Mouse (Mus musculus) embryo, embryonic 11 days (tissue): ENCODE measurements around the gene Grb14.
A peak's percentile ranks its signal among the peaks of the same experiment; 100 is the strongest.

Experiments
- DNase-seq: peaks from one replicate; pipeline ENCODE4 v3.0.0-alpha.2; 2015

The Grb14 gene

GRCm38 (mm10) chr2:65024887-65025286, at the start of gene Grb14:
Grb14 (minus strand) TSS chr2:65024987.
- no peak for DNase-seq

GRCm38 (mm10) chr2:65072205-65072604, 47.4 kb upstream of the Grb14 start:
- no peak for DNase-seq

GRCm38 (mm10) chr2:65053764-65054163, 29.0 kb upstream of the Grb14 start:
- DNase-seq = no peak

- no peak for DNase-seq
These were observed 27.6 kb upstream of the Grb14 start for GRCm38 (mm10) chr2:65052191-65053012.

- DNase-seq = no peak
These were observed 26.0 kb upstream of the Grb14 start for GRCm38 (mm10) chr2:65050776-65051175.

- no peak for DNase-seq
These were observed 23.6 kb upstream of the Grb14 start for GRCm38 (mm10) chr2:65048234-65049017.

GRCm38 (mm10) chr2:65038164-65038563, 13.4 kb upstream of the Grb14 start:
- no peak for DNase-seq

DNA sequence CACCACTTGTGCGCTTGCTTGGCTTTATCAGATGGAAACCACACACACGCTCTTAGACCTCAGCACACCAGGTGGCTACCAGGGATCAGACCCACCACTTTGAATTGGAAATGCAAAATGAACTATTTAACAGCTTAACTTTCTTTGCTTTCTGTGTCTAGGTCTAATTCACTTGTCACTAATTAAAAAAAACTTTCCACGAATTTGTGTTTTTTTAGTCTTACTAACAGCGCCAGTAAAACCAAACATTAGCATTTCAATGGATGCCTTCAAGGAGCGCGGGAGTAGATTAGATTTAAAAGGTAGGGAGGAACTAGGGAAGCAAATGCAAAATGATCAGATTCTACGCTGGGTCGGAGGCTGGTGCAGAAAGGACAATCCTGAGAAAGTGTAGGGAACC, 12.8 kb upstream of the Grb14 start:
- no peak for DNase-seq

DNA sequence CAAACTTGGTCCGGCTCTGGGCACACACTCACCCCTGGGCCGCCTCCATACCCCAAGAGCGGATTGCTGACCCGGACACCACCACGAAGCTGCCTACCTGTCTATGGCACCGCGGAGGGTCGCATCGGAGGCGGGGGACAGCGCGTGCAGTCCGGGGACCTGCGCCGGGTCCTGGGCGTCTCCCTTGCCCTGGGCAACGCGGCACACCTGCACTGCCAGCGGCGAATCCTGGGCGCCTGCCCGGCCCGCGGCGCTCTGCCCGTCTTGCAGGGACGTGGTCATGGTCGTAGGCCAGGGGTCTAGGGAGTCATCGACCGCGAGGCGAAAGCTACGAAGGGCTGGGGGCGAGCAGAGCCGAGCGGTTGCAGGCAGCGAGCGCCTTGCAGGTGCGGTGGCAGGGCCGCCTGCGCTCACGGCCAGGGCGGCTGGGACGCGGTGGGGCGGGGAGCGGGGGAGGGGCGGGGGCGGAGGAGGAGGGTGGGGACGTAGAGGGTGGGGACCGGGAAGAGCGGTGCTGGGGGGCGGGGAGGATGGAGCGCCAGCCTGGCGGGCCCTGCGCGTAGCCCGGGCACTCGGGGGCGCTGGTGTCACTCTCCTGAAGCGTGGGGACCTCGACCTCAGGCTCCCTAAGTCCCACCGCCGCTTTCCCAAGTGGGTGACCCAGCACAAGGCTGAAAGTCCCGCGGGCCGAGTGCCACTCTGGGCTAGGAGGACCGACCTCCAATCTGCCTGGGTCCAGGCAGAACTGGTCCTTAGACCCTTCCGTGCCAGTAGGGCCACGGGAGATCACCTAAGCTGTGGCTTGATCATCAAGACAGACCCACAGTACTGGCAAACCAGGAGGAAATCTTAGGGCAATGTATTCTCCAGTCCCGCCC, 2.2 kb downstream of the Grb14 start:
- DNase-seq = peak; percentile 79

DNA sequence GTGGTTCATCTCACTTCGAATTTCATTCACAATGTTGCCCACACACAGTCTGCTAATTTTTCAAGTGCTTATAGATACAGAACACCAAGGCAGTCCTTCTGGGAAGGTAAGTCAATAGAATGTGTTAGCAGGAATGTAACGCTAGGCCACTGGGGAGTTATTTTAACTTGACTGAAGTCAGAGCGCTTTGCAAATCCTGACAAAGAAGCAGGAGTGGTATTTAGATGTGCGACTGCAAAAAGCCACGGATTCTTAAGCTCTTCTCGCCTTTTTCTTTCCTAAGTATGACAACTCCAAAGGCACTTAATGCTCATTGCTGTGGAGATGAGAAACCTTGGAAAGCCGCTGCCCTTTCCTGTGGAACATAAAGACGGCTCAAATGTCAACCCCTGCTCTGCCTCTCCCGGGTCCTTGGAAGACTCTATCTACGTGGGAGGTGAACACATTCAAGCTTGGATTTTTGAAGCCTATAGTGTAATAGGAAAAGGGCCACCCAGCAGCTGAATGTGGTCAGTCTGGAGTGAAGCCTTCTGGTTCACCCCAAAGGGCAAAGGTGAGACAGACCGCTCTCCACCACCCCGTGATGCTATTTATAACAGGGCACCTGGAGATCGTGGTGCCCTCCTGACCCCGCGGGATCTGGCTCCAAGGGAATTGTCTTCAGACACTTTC, 3.0 kb downstream of the Grb14 start:
- DNase-seq = peak; percentile 37

GRCm38 (mm10) chr2:65017375-65017774, 7.4 kb downstream of the Grb14 start:
- no peak for DNase-seq

DNA sequence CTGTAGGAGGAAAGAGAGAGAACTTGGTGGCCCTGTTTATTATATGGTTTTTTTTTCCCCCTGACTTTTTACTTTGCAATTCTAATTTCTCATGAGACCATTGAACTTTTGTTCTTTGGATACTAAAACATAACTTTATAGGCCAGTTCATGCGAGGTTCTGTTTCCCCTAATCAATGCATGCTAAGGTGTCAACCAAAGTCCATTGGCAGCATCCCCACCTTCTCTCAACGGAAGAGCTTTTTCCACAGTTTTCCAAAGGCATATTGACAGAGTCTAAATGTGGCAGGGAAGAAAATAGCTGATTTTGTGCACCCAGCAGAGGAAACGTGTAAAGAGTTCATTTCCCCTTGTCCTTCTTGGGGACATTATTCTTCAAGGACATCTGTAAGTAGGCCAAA, 10.2 kb downstream of the Grb14 start:
- no peak for DNase-seq

GRCm38 (mm10) chr2:65010105-65010504, 14.7 kb downstream of the Grb14 start:
- no peak for DNase-seq

GRCm38 (mm10) chr2:65007396-65007795, 17.4 kb downstream of the Grb14 start:
- no peak for DNase-seq

DNA sequence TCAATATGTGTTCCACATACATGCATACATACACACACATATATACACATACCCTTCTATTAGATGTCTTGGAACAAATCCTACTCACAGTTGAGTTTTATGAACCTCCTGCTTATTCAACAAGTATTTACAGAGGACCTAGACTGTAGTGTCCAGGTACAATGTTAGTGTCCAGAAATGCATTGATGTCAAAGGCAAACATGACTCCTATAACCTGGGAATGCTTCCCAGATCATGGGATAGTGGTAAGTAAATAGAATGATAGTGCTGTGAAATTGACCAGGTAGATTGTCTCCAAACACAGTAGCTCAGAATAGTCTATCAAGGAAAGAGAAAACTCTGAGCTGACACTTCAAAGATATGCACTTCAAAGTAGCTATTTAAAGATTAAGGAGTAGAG, 19.7 kb downstream of the Grb14 start:
- DNase-seq = no peak

GRCm38 (mm10) chr2:65003433-65003832, 21.4 kb downstream of the Grb14 start:
- DNase-seq = peak; percentile 45

DNA sequence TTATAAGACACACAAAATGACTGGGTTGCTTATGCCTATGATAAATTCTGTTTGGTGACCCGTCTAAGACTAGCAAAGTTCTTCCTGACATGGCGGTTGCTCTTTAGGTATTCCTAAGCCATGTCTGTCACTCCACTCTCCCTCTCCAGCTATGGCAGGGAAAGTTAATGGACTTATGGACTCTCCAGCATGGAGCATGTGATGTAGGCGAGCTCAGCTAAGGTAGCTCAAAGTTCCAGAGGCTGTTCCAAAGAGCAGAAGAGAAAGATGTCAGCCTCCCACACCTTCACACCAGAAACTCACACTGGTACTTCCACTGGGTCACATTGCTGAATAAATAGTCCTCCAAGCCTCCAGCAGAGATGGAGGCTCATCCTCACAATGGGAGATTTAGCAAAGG, 22.2 kb downstream of the Grb14 start:
- no peak for DNase-seq

- DNase-seq = no peak
These were observed 29.7 kb downstream of the Grb14 start for GRCm38 (mm10) chr2:64995048-64995447.

- no peak for DNase-seq
These were observed 35.2 kb downstream of the Grb14 start for GRCm38 (mm10) chr2:64989426-64990187.

GRCm38 (mm10) chr2:64987782-64988181, 37.0 kb downstream of the Grb14 start:
- DNase-seq = no peak

GRCm38 (mm10) chr2:64975546-64975945, 49.2 kb downstream of the Grb14 start:
- DNase-seq = no peak

- DNase-seq = no peak
These were observed 50.2 kb downstream of the Grb14 start for GRCm38 (mm10) chr2:64974549-64974948.
